Mouse (Mus musculus): ENCODE data around the gene Tsc22d3.

GRCm38 (mm10) chrX:140544737-140545136, 55.7 kb downstream of the Tsc22d3 start:
- TF ChIP-seq EP300 (IDR thresholded peaks at IDR 0.05; ENCODE audit: low read depth), result no peak
- peak; percentile 64 for TF ChIP-seq CTCF (IDR thresholded peaks at IDR 0.05; ENCODE audit: low read depth)

All from heart, postnatal 0 days (tissue).